In genomic region chr7:139101826-139102225, GRCm38 (mm10) we compare ENCODE assay signal across 20 mouse cellular contexts. TPM values are rescaled to one million over a fixed set of nuclear protein-coding genes. Genes with fewer than 3 reads are reported as not detected.
A peak's percentile ranks its signal among the peaks of the same experiment; 100 is the strongest.
DNase-seq lines count a peak whose midpoint lies in the region; ATAC-seq and TF ChIP-seq lines count a peak whose summit lies in the region.
"Had no signal": no experiment of that assay in that cellular context is flagged by ENCODE, and none has a peak within 500 bp of the region (broad histone marks: within the 10 kb centered on the region; RNA-seq: fewer than 3 reads in every experiment).

No protein-coding gene starts in this region.

- H3K27ac ChIP-seq in hindbrain, postnatal 0 days = peak overlapping the region; percentile 58
- no peak overlapping the region for H3K27ac ChIP-seq in hindbrain, embryonic 11.5 days (ENCODE audit: low read depth, low read length)
- H3K27ac ChIP-seq in neural tube, embryonic 11.5 days (ENCODE audit: low read depth, low read length) = 0 out of 2 replicates have a peak overlapping the region, but pooled peaks have one; percentile 0
- H3K27ac ChIP-seq: liver, embryonic 12.5 days; macrophage; neural tube, embryonic 12.5 days had no signal

- no peaks in the 10 kb centered on the region for H3K9me3 ChIP-seq in hindbrain, postnatal 0 days (ENCODE audit: low read length)
- no peaks in the 10 kb centered on the region for H3K9me3 ChIP-seq in hindbrain, embryonic 11.5 days (ENCODE audit: control insufficient read depth, low read length)
- H3K9me3 ChIP-seq in neural tube, embryonic 11.5 days (ENCODE audit: control insufficient read depth, low read length) = no peaks in the 10 kb centered on the region
- H3K9me3 ChIP-seq: liver, embryonic 12.5 days; neural tube, embryonic 12.5 days had no signal

- peaks cover 2% of the 10 kb centered on the region; the same call in 1 of the 2 replicates for H3K4me1 ChIP-seq in hindbrain, postnatal 0 days (ENCODE audit: insufficient read depth, low read length)
- no peaks in the 10 kb centered on the region for H3K4me1 ChIP-seq in hindbrain, embryonic 11.5 days (replicated peaks; ENCODE audit: control insufficient read depth, insufficient read depth, low read length)
- H3K4me1 ChIP-seq in neural tube, embryonic 11.5 days (ENCODE audit: control insufficient read depth, insufficient read depth, low read length) = no peaks in the 10 kb centered on the region
- H3K4me1 ChIP-seq: liver, embryonic 12.5 days; neural tube, embryonic 12.5 days had no signal

- H3K4me2 ChIP-seq in hindbrain, postnatal 0 days (ENCODE audit: low read depth, low read length) = no peak overlapping the region
- no peak overlapping the region for H3K4me2 ChIP-seq in hindbrain, embryonic 11.5 days (replicated peaks; ENCODE audit: low read depth, low read length)
- no peak overlapping the region for H3K4me2 ChIP-seq in neural tube, embryonic 11.5 days (ENCODE audit: low read depth)
- H3K4me2 ChIP-seq: heart, embryonic 11.5 days; liver, embryonic 12.5 days; lung, embryonic 14.5 days; neural tube, embryonic 12.5 days had no signal

- TF ChIP-seq CTCF in hindbrain, postnatal 0 days (IDR thresholded peaks at IDR 0.05; ENCODE audit: low read depth) = no peak

- 0 out of 2 replicates have a peak, but pooled peaks have one; percentile 25 for ATAC-seq in hindbrain, postnatal 0 days
- no peak for ATAC-seq in hindbrain, embryonic 11.5 days (ENCODE audit: low FRiP score)
- ATAC-seq in neural tube, embryonic 11.5 days (ENCODE audit: insufficient read depth, low FRiP score, low TSS enrichment) = no peak
- ATAC-seq: liver, embryonic 12.5 days; midbrain, embryonic 16.5 days had no signal

- DNase-seq in hindbrain, postnatal 0 days (ENCODE audit: low spot score) = peak; percentile 52
- no peak for DNase-seq in hindbrain, embryonic 11.5 days (ENCODE audit: low spot score)
- DNase-seq in neural tube, embryonic 11.5 days (ENCODE audit: low spot score) = no peak
- no peak for DNase-seq in neural tube, embryonic 10.5 days (ENCODE audit: extremely low spot score, low spot score)
- DNase-seq in cerebellum, postnatal 14 days = peak; percentile 83 to 87
- no peak for DNase-seq in adipocyte (ENCODE audit: low spot score)
- DNase-seq in lung, postnatal 14 days = no peak
- DNase-seq: adrenal gland, postnatal 14 days; heart, postnatal 14 days; kidney, adult 2 months; kidney, postnatal 14 days; lung, embryonic 14.5 days; right cerebral cortex, postnatal 25 days; thymus, postnatal 4 days had no signal

- no peak overlapping the region for H3K9ac ChIP-seq in hindbrain, postnatal 0 days (replicated peaks; ENCODE audit: low read length)
- no peak overlapping the region for H3K9ac ChIP-seq in hindbrain, embryonic 11.5 days (ENCODE audit: low read depth, low read length)
- no peak overlapping the region for H3K9ac ChIP-seq in neural tube, embryonic 11.5 days (ENCODE audit: low read length)
- H3K9ac ChIP-seq: liver, embryonic 12.5 days; lung, embryonic 14.5 days; neural tube, embryonic 12.5 days had no signal

- H3K36me3 ChIP-seq in hindbrain, postnatal 0 days (ENCODE audit: insufficient read depth, low read length) = peaks cover 11% of the 10 kb centered on the region; the same call in 1 of the 2 replicates
- H3K36me3 ChIP-seq in hindbrain, embryonic 11.5 days (ENCODE audit: control insufficient read depth, insufficient read depth, low read length) = no peaks in the 10 kb centered on the region
- peaks cover 5% of the 10 kb centered on the region for H3K36me3 ChIP-seq in neural tube, embryonic 11.5 days (ENCODE audit: control insufficient read depth, insufficient read depth, low read length)
- H3K36me3 ChIP-seq: liver, embryonic 12.5 days had no signal

- no peaks in the 10 kb centered on the region for H3K27me3 ChIP-seq in hindbrain, postnatal 0 days (ENCODE audit: insufficient read depth, low read length)
- no peaks in the 10 kb centered on the region for H3K27me3 ChIP-seq in hindbrain, embryonic 11.5 days (ENCODE audit: control insufficient read depth, insufficient read depth, low read length)
- H3K27me3 ChIP-seq in neural tube, embryonic 11.5 days (ENCODE audit: control insufficient read depth, insufficient read depth, low read length) = no peaks in the 10 kb centered on the region
- H3K27me3 ChIP-seq: liver, embryonic 12.5 days; neural tube, embryonic 12.5 days had no signal

- 54% methylated on average over 3 of the region's 3 CpGs for WGBS in hindbrain, postnatal 0 days
- 68% methylated on average over 3 of the region's 3 CpGs for WGBS in hindbrain, embryonic 11.5 days
- WGBS in neural tube, embryonic 11.5 days = 73% methylated on average over 3 of the region's 3 CpGs

- H3K4me3 ChIP-seq in hindbrain, postnatal 0 days (ENCODE audit: low read length) = no peak overlapping the region
- H3K4me3 ChIP-seq in hindbrain, embryonic 11.5 days (ENCODE audit: low read depth, low read length) = no peak overlapping the region
- H3K4me3 ChIP-seq in neural tube, embryonic 11.5 days (ENCODE audit: low read depth, low read length) = no peak overlapping the region
- H3K4me3 ChIP-seq: liver, embryonic 12.5 days; neural tube, embryonic 12.5 days had no signal

RNA-seq across cellular contexts. Expression of gene Dpysl4, which starts 16.0 kb away (rescaled TPM):
- 170 and 187 TPM in 2 replicates for total RNA-seq in hindbrain, postnatal 0 days (2014; rRNA removed)
- 157 and 161 TPM in 2 replicates for polyA plus RNA-seq in hindbrain, postnatal 0 days (2015; fragmentation: Nextera tagmentation; extraction: Ambion mirVana)
- polyA plus RNA-seq in hindbrain, embryonic 11.5 days (2014; fragmentation: Nextera tagmentation; extraction: Ambion mirVana) = 231 and 251 TPM in 2 replicates
- polyA plus RNA-seq in neural tube, embryonic 11.5 days (2014; fragmentation: Nextera tagmentation; extraction: Ambion mirVana) = 295 and 318 TPM in 2 replicates
- polyA plus RNA-seq: C2C12, macrophage had no signal

Comparison
In these comparisons a context has a peak if more than half of its experiments do, and no peak if none do; other contexts are left out.
1. DNase-seq: peak in hindbrain, postnatal 0 days (single experiment) and cerebellum, postnatal 14 days (2 of 2); none in hindbrain, embryonic 11.5 days (single experiment), neural tube, embryonic 11.5 days (single experiment), neural tube, embryonic 10.5 days (single experiment), adipocyte (single experiment) and lung, postnatal 14 days (single experiment).